ENCODE assay signal across 22 mouse cellular contexts in the genomic region with DNA sequence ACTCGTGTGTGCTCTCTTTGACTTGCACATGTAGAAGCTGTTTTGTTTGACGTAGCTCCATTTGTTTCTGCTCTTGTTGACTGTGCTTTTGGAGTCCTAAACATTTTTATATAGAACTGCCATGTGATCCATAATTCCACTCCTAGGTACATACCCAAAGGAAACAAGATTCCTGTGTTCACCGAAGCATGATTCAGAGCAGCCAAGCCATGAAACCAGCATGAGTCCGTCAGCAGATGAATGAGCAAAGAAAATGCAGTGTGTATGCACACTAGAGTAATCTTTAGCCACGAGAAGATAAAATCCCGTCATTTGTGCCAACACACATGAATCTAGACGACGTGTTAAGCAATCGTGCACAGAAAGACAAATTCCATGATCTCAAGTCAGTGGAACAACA.
DNase-seq lines count a peak whose midpoint lies in the region; ATAC-seq lines count a peak whose summit lies in the region.
"Had no signal": no experiment of that assay in that cellular context is flagged by ENCODE, and none has a peak within 500 bp of the region (broad histone marks: within the 10 kb centered on the region; RNA-seq: fewer than 3 reads in every experiment).

No protein-coding gene starts in this region.

- peaks cover 39% of the 10 kb centered on the region for H3K4me1 ChIP-seq in kidney, embryonic 16.5 days (ENCODE audit: insufficient read depth, low read length)
- H3K4me1 ChIP-seq in heart, embryonic 12.5 days (replicated peaks), result peaks cover 24% of the 10 kb centered on the region

- peak; percentile 64; the same call in 1 of the 2 replicates for ATAC-seq in kidney, embryonic 16.5 days (ENCODE audit: low FRiP score, low TSS enrichment)
- ATAC-seq in heart, embryonic 12.5 days (ENCODE audit: insufficient number of reproducible peaks, low FRiP score), result no peak
- ATAC-seq: forebrain, embryonic 15.5 days; inflammation-experienced regulatory T-cells, adult 6 months; liver, postnatal 0 days; midbrain, embryonic 16.5 days had no signal

- H3K9ac ChIP-seq in kidney, embryonic 16.5 days (replicated peaks; ENCODE audit: low read length), result no peak overlapping the region
- no peak overlapping the region for H3K9ac ChIP-seq in heart, embryonic 12.5 days
- H3K9ac ChIP-seq: forebrain, embryonic 15.5 days; liver, postnatal 0 days; neural tube, embryonic 15.5 days had no signal

- H3K4me2 ChIP-seq in kidney, embryonic 16.5 days (replicated peaks; ENCODE audit: low read depth, low read length), result no peak overlapping the region
- no peak overlapping the region for H3K4me2 ChIP-seq in heart, embryonic 12.5 days
- H3K4me2 ChIP-seq: forebrain, embryonic 15.5 days; neural tube, embryonic 15.5 days had no signal

- no peaks in the 10 kb centered on the region for H3K27me3 ChIP-seq in kidney, embryonic 16.5 days (ENCODE audit: insufficient read depth, low read length)
- H3K27me3 ChIP-seq in heart, embryonic 12.5 days (replicated peaks), result no peaks in the 10 kb centered on the region
- H3K27me3 ChIP-seq: forebrain, embryonic 15.5 days; neural tube, embryonic 15.5 days had no signal

- peak; percentile 64 for DNase-seq in heart, adult 11 months
- no peak for DNase-seq in heart, postnatal 4 days
- peak; percentile 41 for DNase-seq in retina, embryonic 14.5 days (ENCODE audit: low spot score)
- DNase-seq in retina, postnatal 1 day, result no peak
- no peak for DNase-seq in c-Kit-positive CD71-positive TER-119-positive erythroid progenitor cells, embryonic 14.5 days (ENCODE audit: low spot score)
- DNase-seq in layer of hippocampus, adult 9-11 months, result no peak
- DNase-seq: adrenal gland, postnatal 25 days; cerebellum, adult 9-10 months; left cerebral cortex, postnatal 4 days; liver, postnatal 0 days; lung, postnatal 4 days; right cerebral cortex, postnatal 14 days had no signal

- H3K36me3 ChIP-seq in kidney, embryonic 16.5 days (ENCODE audit: insufficient read depth, low read length), result 0 out of 2 replicates have a peak, but pooled peaks cover 7% of the 10 kb centered on the region
- H3K36me3 ChIP-seq in heart, embryonic 12.5 days, result peaks cover 35% of the 10 kb centered on the region

- no peak overlapping the region for H3K4me3 ChIP-seq in kidney, embryonic 16.5 days (ENCODE audit: low read length)
- no peak overlapping the region for H3K4me3 ChIP-seq in heart, embryonic 12.5 days
- H3K4me3 ChIP-seq: forebrain, embryonic 15.5 days; heart, embryonic 10.5 days; hindbrain, embryonic 10.5 days; left cerebral cortex, adult 2 months; myocyte; neural tube, embryonic 15.5 days had no signal

- 47% methylated on average over 9 of the region's 9 CpGs for WGBS in kidney, embryonic 16.5 days
- 71% methylated on average over 9 of the region's 9 CpGs for WGBS in heart, embryonic 12.5 days

- H3K9me3 ChIP-seq in kidney, embryonic 16.5 days (ENCODE audit: low read length), result no peaks in the 10 kb centered on the region
- no peaks in the 10 kb centered on the region for H3K9me3 ChIP-seq in heart, embryonic 12.5 days (replicated peaks)
- H3K9me3 ChIP-seq: forebrain, embryonic 15.5 days; heart, embryonic 10.5 days; hindbrain, embryonic 10.5 days; neural tube, embryonic 15.5 days had no signal

- peak overlapping the region; percentile 88 for H3K27ac ChIP-seq in kidney, embryonic 16.5 days (ENCODE audit: low read length)
- no peak overlapping the region for H3K27ac ChIP-seq in heart, embryonic 12.5 days (ENCODE audit: poor library complexity, severe bottlenecking)
- H3K27ac ChIP-seq: forebrain, embryonic 15.5 days; heart, embryonic 10.5 days; hindbrain, embryonic 10.5 days; left cerebral cortex, adult 2 months; neural tube, embryonic 15.5 days had no signal

Comparison
In these comparisons a context has a peak if more than half of its experiments do, and no peak if none do; other contexts are left out.
1. DNase-seq: peak in heart, adult 11 months (single experiment) and retina, embryonic 14.5 days (single experiment); none in heart, postnatal 4 days (single experiment), retina, postnatal 1 day (single experiment), c-Kit-positive CD71-positive TER-119-positive erythroid progenitor cells, embryonic 14.5 days (single experiment) and layer of hippocampus, adult 9-11 months (single experiment).